Mouse (Mus musculus) thymus, postnatal 25 days (tissue): ENCODE results near the gene Egf.

Source experiments
- DNase-seq: peaks from one replicate; pipeline ENCODE4 v3.0.0; 2022

Gene Egf

GRCm38 (mm10) chr3:129649586-129650292 lies 105.4 kb downstream of the Egf start:
- no peak for DNase-seq

- no peak for DNase-seq
Measured at GRCm38 (mm10) chr3:129648598-129648997, 106.5 kb downstream of the Egf start.

GRCm38 (mm10) chr3:129647312-129647711 lies 107.8 kb downstream of the Egf start:
- DNase-seq: no peak

DNA sequence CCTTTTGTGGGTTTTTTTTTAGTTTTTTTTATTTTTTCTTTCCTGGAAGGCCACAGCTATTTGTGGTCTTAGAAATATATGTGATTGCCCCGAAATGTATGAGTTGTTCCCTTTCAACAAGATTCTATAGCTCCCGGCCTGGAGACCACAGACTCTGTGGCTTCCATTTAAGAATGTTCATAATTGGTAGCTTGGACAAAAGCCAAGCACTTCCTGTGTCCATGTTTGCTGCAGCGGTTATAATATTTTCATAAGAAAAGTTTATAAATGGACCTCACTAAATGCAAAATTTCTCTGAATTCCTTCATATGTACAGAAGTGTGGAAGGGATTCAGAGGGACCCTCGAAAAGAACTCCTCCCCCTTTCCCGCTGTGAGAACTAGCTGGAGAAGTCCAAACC lies 108.3 kb downstream of the Egf start:
- DNase-seq: no peak

DNA sequence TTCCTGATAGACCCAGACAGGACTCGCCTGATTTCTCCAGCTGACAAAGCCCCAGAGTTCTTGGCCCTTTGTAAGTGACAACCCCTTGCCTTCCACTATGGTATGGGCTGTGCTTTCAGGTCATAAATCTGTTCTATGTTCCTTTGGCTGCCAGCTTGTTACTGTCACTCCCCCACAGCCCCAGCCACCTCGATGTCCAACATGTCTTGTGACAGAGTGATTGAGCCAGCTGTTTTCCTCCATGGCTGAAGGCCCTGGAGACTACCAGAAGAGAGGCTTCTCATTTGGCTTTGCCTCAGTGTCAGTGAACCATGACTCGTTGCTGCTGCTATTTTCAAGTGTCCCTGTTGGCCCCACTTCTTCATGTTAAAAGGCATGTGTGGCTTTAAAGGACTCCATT lies 109.7 kb downstream of the Egf start:
- DNase-seq: no peak

- no peak for DNase-seq
Measured at GRCm38 (mm10) chr3:129641621-129642020, 113.5 kb downstream of the Egf start.

DNA sequence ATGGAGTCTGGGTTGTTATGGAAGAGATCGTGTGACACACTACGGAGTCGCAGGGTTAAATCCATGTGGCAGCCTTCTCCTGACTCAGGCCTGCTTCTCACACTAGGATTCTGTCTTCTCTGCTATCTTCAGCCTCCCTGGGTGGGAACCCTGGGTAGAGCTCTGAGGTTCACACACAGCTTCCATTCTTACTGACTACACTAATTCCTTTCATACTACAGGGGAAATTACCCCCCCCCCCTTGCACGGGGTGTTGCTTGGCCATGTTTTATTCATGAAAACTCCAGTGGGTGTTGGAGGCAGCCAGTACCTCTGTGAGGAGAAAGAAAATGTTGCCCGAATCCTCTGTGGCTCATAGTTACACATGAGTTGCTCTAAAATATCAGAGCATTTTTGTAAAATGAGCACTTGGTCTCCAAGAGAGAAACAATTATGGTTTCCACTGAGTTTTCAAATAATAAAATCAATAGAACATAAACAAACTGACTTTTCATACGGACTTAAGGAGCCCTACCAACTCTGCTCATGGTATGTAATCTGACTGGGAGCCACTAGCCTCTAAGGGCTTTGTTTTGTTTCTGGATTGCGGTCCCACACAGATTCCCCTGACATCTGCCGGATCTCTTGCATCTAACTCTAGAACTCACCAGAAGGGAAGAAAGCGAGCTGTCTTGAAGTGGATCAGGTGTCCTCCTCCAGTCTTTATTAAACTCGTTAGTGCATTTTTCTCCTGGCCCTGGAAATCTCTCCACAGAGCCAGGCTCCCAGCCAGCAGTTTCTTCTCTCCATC lies 114.7 kb downstream of the Egf start:
- DNase-seq: no peak

DNA sequence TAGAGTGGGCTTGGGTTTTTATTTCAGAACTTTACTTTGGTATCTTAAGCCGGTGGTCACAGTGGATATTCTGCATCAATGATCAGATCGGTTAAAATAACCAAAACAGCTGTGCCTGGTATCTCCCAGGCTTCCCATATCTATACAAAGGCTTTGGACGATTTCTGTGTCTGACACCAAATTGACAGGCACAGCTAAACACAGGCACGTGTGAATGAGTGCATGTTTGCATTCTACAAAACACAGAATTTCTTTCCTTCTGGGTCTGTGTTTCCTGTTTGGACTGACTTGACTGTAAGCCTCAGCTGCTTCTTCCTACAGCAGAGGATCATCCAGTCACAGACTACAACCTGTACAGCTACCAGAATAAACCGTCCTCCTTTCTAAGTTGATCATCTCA lies 115.4 kb downstream of the Egf start:
- no peak for DNase-seq

DNA sequence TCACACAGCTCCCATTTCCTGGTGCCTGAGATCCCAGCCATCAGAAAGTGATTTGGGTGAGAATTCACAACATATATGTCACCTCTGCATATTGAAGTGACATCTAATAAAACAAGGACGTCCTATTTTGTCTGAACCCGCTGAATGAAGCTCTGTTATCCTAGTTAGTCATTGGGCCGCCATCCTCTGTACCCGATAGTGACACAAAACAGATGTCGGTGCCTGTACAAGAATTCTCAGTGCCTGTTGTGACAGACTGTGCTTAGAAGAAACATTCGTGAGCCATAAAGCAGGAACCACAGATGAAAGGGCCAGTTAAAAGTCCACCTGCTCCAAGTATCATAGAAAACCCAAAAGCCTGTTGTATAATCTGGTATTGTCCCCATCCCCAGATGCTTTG lies 117.7 kb downstream of the Egf start:
- no peak for DNase-seq

DNA sequence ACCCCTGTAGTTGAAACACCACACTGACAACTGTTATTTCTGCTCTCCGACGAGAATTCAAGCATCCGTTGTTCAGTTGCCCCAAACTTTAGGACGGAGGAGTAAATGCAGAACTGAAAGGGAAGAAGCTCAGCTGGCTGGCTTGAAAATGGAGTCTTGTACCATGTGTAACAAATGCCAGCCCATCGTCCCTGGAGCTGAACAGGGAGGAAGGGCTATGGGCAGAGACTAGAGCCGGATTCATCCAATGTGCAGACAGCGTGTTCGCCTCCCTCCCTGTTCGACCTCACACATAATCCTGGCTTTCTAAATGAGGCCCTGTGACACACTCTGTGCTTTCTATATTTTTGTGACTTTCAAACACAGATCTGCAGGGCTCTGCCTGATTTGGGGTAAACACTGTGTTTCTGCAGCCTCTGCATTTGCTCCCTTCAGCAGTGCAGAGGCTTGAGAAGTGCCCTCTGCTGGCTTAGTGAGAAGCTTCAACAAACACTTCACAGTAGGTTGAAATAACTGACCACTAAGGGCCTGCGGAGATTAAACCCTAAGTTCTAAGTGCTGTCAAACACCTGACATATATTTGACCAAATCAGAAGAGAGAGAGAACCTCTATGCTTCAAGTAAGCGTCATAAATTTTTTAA lies 120.7 kb downstream of the Egf start:
- peak; percentile 40 for DNase-seq

DNA sequence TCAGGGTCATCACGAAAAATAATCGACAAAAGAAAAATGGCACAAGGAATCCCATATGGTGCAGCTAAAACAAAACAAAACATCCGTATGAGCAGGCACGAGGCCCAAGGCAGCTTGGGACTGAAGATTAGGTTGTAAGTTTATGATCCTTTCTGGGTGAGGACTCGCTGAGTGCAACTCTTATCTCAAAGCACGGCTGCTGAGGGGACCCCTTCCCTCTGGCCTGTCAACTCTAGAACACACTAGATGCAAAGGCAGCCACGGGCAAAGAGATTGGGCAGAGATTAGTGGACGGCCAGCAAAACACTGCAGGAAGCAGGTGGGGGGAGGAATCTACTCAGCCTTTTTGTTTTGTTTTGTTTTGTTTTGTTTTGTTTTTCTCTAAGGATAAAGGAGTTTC lies 121.6 kb downstream of the Egf start:
- no peak for DNase-seq

GRCm38 (mm10) chr3:129631857-129632256 lies 123.3 kb downstream of the Egf start:
- DNase-seq: no peak

DNA sequence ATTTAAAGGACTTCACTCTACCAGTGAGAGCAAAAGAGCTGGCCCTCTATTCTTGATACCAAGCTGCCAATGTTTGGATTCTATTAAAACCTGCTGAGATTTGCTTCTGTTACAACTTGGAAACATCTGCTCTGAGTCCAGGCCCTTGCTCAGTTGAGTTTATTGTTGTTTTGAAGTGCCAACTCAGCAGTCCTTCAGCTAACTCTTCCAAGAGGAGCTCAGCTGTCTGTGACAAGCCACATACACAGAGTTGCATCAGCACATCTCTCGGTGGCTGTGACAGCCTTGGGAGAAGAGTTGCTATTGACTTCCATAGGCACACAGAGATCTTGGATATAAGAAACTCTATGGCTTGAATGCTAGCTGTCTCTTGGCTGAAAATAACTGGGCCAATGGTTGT lies 124.1 kb downstream of the Egf start:
- DNase-seq: no peak
